Mouse (Mus musculus) neural tube, embryonic 12.5 days (tissue): ENCODE data around the gene Rps24. TPM values are rescaled to one million over a fixed set of nuclear protein-coding genes. Genes with fewer than 3 reads are reported as not detected.
"Not testable (repeated sequence)": the region's sequence is repeated elsewhere in the genome, so short reads cannot be mapped to it uniquely, and the experiment has no call there.

Experiments
- ATAC-seq: fragments of 200-750 bp; cut with Nextera tagmentation; 2 replicates; pipeline ENCODE4 v1.8.0; 2017; ENCODE audit warnings: low read depth, mild to moderate bottlenecking, moderate TSS enrichment, moderate library complexity; ENCODE audit not compliant: low FRiP score
- H3K27ac ChIP-seq: fragments of 300-500 bp; sonication (generic); 2 replicates; pipeline ENCODE4 v1.5.1; 2016
- H3K27me3 ChIP-seq: fragments of 300-500 bp; sonication (generic); replicated peaks from 2 replicates; pipeline ENCODE4 v1.6.1; 2016; ENCODE audit warnings: mild to moderate bottlenecking
- H3K36me3 ChIP-seq: fragments of 300-500 bp; sonication (generic); 2 replicates; pipeline ENCODE4 v1.6.1; 2016; ENCODE audit warnings: mild to moderate bottlenecking
- H3K4me1 ChIP-seq: fragments of 300-500 bp; sonication (generic); 2 replicates; pipeline ENCODE4 v1.6.1; 2016
- H3K4me2 ChIP-seq: fragments of 300-500 bp; sonication (generic); replicated peaks from 2 replicates; pipeline ENCODE4 v1.6.1; 2016; ENCODE audit warnings: mild to moderate bottlenecking
- H3K4me3 ChIP-seq: fragments of 300-500 bp; sonication (generic); 2 replicates; pipeline ENCODE4 v1.5.1; 2016
- H3K9ac ChIP-seq: fragments of 300-500 bp; sonication (generic); 2 replicates; pipeline ENCODE4 v1.6.1; 2016; ENCODE audit warnings: mild to moderate bottlenecking
- H3K9me3 ChIP-seq: fragments of 300-500 bp; sonication (generic); 2 replicates; pipeline ENCODE4 v1.6.1; 2016; ENCODE audit warnings: mild to moderate bottlenecking
- WGBS: fragments of 180-500 bp; shearing (Covaris S2); methylation state at CpG from one replicate; pipeline ENCODE4 v1.1.7; 2016; 5-methylcytosine and 5-hydroxymethylcytosine counted together
- polyA plus RNA-seq: library from polyadenylated mRNA; unstranded; fragments of >200 nt; fragmentation: Nextera tagmentation; extraction: Ambion mirVana; gene quantifications from 2 replicates; pipeline ENCODE4 v1.2.1, GENCODE M21; 2016

Rps24 gene
- 871 and 874 TPM in 2 replicates for polyA plus RNA-seq

DNA sequence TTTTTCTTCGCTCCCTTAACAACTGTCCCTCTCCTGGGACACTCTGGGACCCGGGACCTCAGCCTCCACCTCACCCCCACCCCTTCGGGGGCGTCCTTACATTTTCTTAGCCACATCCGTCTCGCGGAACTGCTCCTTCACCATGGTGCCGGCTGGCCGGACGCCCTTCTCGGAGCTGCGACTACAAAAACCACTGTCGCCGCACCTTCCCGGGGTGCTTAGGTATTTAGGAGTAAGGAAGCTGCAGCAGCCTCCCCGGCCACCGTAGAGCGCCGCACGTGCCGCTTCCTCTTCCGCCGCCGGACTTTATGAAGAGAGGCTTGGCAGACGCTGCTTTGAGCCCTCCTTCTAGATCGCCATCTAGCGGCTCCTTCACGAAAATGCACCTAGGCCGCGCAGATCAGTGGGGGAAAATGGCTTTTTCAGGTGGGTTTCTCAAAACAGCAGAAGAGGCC lies at the start of gene Rps24, which contains the start of gene Polr3a:
Gene Rps24, plus strand, starts transcription at position 353 of the 455 bp plus-strand sequence.
Gene Polr3a, minus strand, starts transcription at position 286 of the 455 bp plus-strand sequence.
- ATAC-seq, result peak; percentile 75
- no peak within 1 kb of the TSS for H3K27ac ChIP-seq
- H3K27me3 ChIP-seq, result no peaks in the 10 kb centered on the region
- H3K4me2 ChIP-seq, result peak within 1 kb of the TSS; percentile 82
- under 1% methylated on average over 30 of the region's 30 CpGs for WGBS
- peak within 1 kb of the TSS; percentile 88 for H3K4me3 ChIP-seq
- H3K4me1 ChIP-seq, result peaks cover 16% of the 10 kb centered on the region
- H3K36me3 ChIP-seq, result peaks cover 25% of the 10 kb centered on the region
- H3K9me3 ChIP-seq, result no peaks in the 10 kb centered on the region
- peak within 1 kb of the TSS; percentile 83 for H3K9ac ChIP-seq

DNA sequence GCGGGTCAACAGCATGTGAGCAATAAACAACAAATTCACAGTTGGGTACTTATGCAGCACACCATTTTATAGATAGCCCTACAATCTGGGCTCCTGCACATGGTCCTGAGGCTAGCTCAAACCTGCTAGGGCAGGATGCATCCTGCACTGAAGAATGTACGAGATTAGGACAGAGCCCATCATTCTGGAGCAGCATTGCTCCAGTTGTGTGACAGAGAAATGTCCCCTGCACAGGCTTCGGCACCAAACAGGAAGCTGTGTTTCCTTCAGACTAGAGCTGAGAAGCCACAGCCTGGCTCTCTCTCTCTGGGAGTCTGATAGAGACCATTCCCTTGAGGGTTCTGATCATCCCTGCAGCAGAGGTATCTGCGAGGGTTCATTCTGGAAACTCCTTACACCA lies 43.4 kb upstream of the Rps24 start:
- H3K36me3 ChIP-seq, result peaks cover 19% of the 10 kb centered on the region
- 87% methylated on average over 4 of the region's 4 CpGs for WGBS

GRCm38 (mm10) chr14:24458191-24458590 lies 28.7 kb upstream of the Rps24 start:
- Histone ChIP-seq H3K9me3 (no peaks in the 10 kb centered on the region), H3K36me3 (peaks cover 97% of the 10 kb centered on the region), H3K9ac (no peak overlapping the region), H3K4me3 (no peak overlapping the region), H3K27ac (no peak overlapping the region), H3K4me1 (no peaks in the 10 kb centered on the region), H3K27me3 (no peaks in the 10 kb centered on the region), H3K4me2 (no peak overlapping the region)
- 87% methylated on average over 3 of the region's 3 CpGs for WGBS
- ATAC-seq, result no peak

More for the DNA sequence above, 43.4 kb upstream of the Rps24 start:
- not testable (repeated sequence) for H3K4me1 ChIP-seq, H3K27ac ChIP-seq, H3K9me3 ChIP-seq, H3K27me3 ChIP-seq, H3K4me2 ChIP-seq, ATAC-seq, H3K4me3 ChIP-seq, H3K9ac ChIP-seq

DNA sequence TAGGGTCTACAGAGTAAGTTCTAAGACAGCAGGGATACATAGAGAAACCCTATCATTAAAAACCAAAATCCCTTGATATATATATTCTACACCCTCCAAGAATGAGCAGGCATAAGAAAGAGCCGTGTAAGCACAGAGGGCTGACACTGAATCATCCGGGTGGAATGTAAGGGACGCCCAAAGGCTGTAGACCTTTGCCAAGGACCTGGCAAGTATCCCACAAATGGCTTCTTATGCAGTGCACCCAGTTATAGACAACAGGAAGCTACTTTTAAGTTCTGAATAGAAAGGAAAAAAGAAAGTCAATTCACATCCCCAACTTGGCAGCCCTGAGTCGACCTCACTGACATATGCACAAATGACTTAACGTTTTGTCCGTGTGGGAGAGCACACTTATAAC lies 18.1 kb upstream of the Rps24 start:
- WGBS, result 93% methylated on average over 6 of the region's 6 CpGs
- Histone ChIP-seq H3K27ac (no peak overlapping the region), H3K4me1 (no peaks in the 10 kb centered on the region), H3K36me3 (peaks cover 96% of the 10 kb centered on the region), H3K4me2 (no peak overlapping the region), H3K27me3 (no peaks in the 10 kb centered on the region), H3K9me3 (no peaks in the 10 kb centered on the region), H3K9ac (no peak overlapping the region), H3K4me3 (no peak overlapping the region)
- ATAC-seq, result no peak

GRCm38 (mm10) chr14:24486241-24486767 lies 621 bp upstream of the Rps24 start:
- peaks cover 30% of the 10 kb centered on the region for H3K36me3 ChIP-seq
- no peaks in the 10 kb centered on the region for H3K9me3 ChIP-seq
- 7% methylated on average over 13 of the region's 13 CpGs for WGBS
- H3K9ac ChIP-seq, result peak overlapping the region; percentile 83
- no peaks in the 10 kb centered on the region for H3K27me3 ChIP-seq
- peak overlapping the region; percentile 88 for H3K4me3 ChIP-seq
- peaks cover 12% of the 10 kb centered on the region for H3K4me1 ChIP-seq
- no peak for ATAC-seq
- H3K27ac ChIP-seq, result no peak overlapping the region
- H3K4me2 ChIP-seq, result peak overlapping the region; percentile 82

DNA sequence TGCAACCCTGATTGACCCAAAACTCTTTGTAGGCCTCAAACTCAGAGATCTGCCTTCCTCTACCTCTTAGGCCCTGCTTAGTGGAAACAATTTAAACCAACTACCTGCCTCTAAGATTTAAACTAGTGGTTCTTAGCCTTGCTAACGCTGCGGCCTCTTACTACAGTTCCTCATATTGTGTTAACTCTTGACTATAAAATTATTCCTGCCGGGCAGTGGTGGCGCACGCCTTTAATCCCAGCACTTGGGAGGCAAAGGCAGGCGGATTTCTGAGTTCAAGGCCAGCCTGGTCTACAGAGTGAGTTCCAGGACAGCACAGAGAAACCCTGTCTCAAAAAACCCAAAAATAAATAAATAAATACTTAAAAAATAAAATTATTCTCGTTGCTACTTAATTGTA lies 2.8 kb downstream of the Rps24 start:
- not testable (repeated sequence) for H3K9ac ChIP-seq, H3K4me2 ChIP-seq, H3K27me3 ChIP-seq, H3K4me3 ChIP-seq, H3K27ac ChIP-seq, H3K9me3 ChIP-seq, ATAC-seq
- Histone ChIP-seq H3K4me1 (peaks cover 37% of the 10 kb centered on the region), H3K36me3 (peaks cover 29% of the 10 kb centered on the region)
- 89% methylated on average over 7 of the region's 7 CpGs for WGBS

- WGBS, result 1% methylated on average over 64 of the region's 64 CpGs
- H3K4me3 ChIP-seq, result peak overlapping the region; percentile 79
- H3K27me3 ChIP-seq, result no peaks in the 10 kb centered on the region
- H3K9ac ChIP-seq, result peak overlapping the region; percentile 94
- H3K9me3 ChIP-seq, result no peaks in the 10 kb centered on the region
- H3K36me3 ChIP-seq, result peaks cover 37% of the 10 kb centered on the region
- peak overlapping the region; percentile 88 for H3K4me2 ChIP-seq
- ATAC-seq, result peak; percentile 90
- peaks cover 34% of the 10 kb centered on the region for H3K4me1 ChIP-seq
- H3K27ac ChIP-seq, result peak overlapping the region; percentile 57
Measured at GRCm38 (mm10) chr14:24490468-24491265, 3.7 kb downstream of the Rps24 start.

GRCm38 (mm10) chr14:24491266-24491981 lies 4.5 kb downstream of the Rps24 start:
- no peaks in the 10 kb centered on the region for H3K9me3 ChIP-seq
- peak; percentile 21; the same call in 1 of the 2 replicates for ATAC-seq
- 0 out of 2 replicates have a peak overlapping the region, but pooled peaks have one; percentile 57 for H3K27ac ChIP-seq
- peak overlapping the region; percentile 94 for H3K9ac ChIP-seq
- peaks cover 27% of the 10 kb centered on the region for H3K4me1 ChIP-seq
- H3K36me3 ChIP-seq, result peaks cover 44% of the 10 kb centered on the region
- H3K4me3 ChIP-seq, result peak overlapping the region; percentile 79
- no peaks in the 10 kb centered on the region for H3K27me3 ChIP-seq
- WGBS, result 4% methylated on average over 11 of the region's 11 CpGs
- peak overlapping the region; percentile 88 for H3K4me2 ChIP-seq

DNA sequence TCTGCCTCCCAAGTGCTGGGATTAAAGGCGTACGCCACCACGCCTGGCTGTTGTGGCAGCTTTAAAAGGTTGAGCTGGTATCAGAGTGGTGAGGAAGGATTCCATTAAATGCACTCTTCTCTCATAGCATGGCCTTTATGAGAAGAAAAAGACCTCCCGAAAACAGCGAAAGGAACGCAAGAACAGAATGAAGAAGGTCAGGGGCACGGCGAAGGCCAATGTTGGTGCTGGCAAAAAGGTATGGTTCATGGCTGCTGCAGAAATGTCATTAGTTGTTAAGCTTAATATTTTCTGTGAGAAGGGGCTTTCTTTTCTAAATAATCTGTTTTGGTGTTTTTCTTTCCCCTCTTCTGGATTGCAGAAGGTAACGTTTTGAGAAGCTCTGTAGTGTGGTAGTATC lies 6.3 kb downstream of the Rps24 start:
- H3K4me1 ChIP-seq, result peaks cover 27% of the 10 kb centered on the region
- H3K27me3 ChIP-seq, result no peaks in the 10 kb centered on the region
- peaks cover 63% of the 10 kb centered on the region for H3K36me3 ChIP-seq
- 91% methylated on average over 9 of the region's 9 CpGs for WGBS
- ATAC-seq, result no peak
- no peak overlapping the region for H3K27ac ChIP-seq
- no peak overlapping the region for H3K9ac ChIP-seq
- no peaks in the 10 kb centered on the region for H3K9me3 ChIP-seq
- H3K4me3 ChIP-seq, result no peak overlapping the region
- H3K4me2 ChIP-seq, result no peak overlapping the region; the same call in 1 of the 2 replicates

- peaks cover 32% of the 10 kb centered on the region for H3K4me1 ChIP-seq
- H3K9ac ChIP-seq, result no peak overlapping the region
- H3K36me3 ChIP-seq, result peaks cover 76% of the 10 kb centered on the region
- no peaks in the 10 kb centered on the region for H3K9me3 ChIP-seq
- no peak overlapping the region for H3K27ac ChIP-seq
- H3K4me2 ChIP-seq, result no peak overlapping the region
- no peak for ATAC-seq
- no peaks in the 10 kb centered on the region for H3K27me3 ChIP-seq
- H3K4me3 ChIP-seq, result no peak overlapping the region
- 87% methylated on average over 1 of the region's 1 CpGs for WGBS
Measured at GRCm38 (mm10) chr14:24496507-24496906, 9.6 kb downstream of the Rps24 start.

GRCm38 (mm10) chr14:24497443-24497842 lies 10.5 kb downstream of the Rps24 start:
- 91% methylated on average over 1 of the region's 1 CpGs for WGBS
- Histone ChIP-seq H3K4me1 (peaks cover 26% of the 10 kb centered on the region), H3K27ac (no peak overlapping the region), H3K4me3 (no peak overlapping the region), H3K9ac (no peak overlapping the region), H3K36me3 (peaks cover 71% of the 10 kb centered on the region), H3K27me3 (no peaks in the 10 kb centered on the region), H3K4me2 (no peak overlapping the region), H3K9me3 (no peaks in the 10 kb centered on the region)
- ATAC-seq, result no peak
